Mouse (Mus musculus) intestine, embryonic 15.5 days (tissue): Measurements from ENCODE around the gene Vasp. TPM values are rescaled to one million over a fixed set of nuclear protein-coding genes. Genes with fewer than 3 reads are reported as not detected.

Experiments used
- ATAC-seq: fragments of 200-750 bp; cut with Nextera tagmentation; 2 replicates; pipeline ENCODE4 v1.8.0; 2017; ENCODE audit warnings: moderate TSS enrichment, moderate library complexity
- H3K27ac ChIP-seq: fragments of 300-500 bp; sonication (generic); 2 replicates; pipeline ENCODE4 v1.5.1; 2015; ENCODE audit warnings: mild to moderate bottlenecking, inconsistent platforms
- H3K27me3 ChIP-seq: fragments of 300-500 bp; sonication (generic); replicated peaks from 2 replicates; pipeline ENCODE4 v1.6.1; 2015; ENCODE audit warnings: inconsistent platforms
- H3K36me3 ChIP-seq: fragments of 300-500 bp; sonication (generic); 2 replicates; pipeline ENCODE4 v1.6.1; 2015; ENCODE audit warnings: inconsistent platforms
- H3K4me1 ChIP-seq: fragments of 300-500 bp; sonication (generic); replicated peaks from 2 replicates; pipeline ENCODE4 v1.6.1; 2015; ENCODE audit warnings: inconsistent platforms
- H3K4me2 ChIP-seq: fragments of 300-500 bp; sonication (generic); replicated peaks from 2 replicates; pipeline ENCODE4 v1.6.1; 2015; ENCODE audit warnings: mild to moderate bottlenecking, inconsistent platforms
- H3K4me3 ChIP-seq: fragments of 300-500 bp; sonication (generic); replicated peaks from 2 replicates; pipeline ENCODE4 v1.5.1; 2015; ENCODE audit warnings: inconsistent platforms
- H3K9ac ChIP-seq: fragments of 300-500 bp; sonication (generic); 2 replicates; pipeline ENCODE4 v1.6.1; 2015; ENCODE audit warnings: inconsistent platforms
- H3K9me3 ChIP-seq: fragments of 300-500 bp; sonication (generic); 2 replicates; pipeline ENCODE4 v1.6.1; 2016; ENCODE audit warnings: inconsistent platforms
- WGBS: fragments of 180-500 bp; shearing (Covaris S2); methylation state at CpG from one replicate; pipeline ENCODE4 v1.1.7; 2015; 5-methylcytosine and 5-hydroxymethylcytosine counted together
- polyA plus RNA-seq: library from polyadenylated mRNA; unstranded; fragments of >200 nt; fragmentation: Nextera tagmentation; extraction: Ambion mirVana; gene quantifications from 2 replicates; pipeline ENCODE4 v1.2.1, GENCODE M21; 2015

Vasp gene
- polyA plus RNA-seq, 1 experiment from 2014 or later = 114 TPM

DNA sequence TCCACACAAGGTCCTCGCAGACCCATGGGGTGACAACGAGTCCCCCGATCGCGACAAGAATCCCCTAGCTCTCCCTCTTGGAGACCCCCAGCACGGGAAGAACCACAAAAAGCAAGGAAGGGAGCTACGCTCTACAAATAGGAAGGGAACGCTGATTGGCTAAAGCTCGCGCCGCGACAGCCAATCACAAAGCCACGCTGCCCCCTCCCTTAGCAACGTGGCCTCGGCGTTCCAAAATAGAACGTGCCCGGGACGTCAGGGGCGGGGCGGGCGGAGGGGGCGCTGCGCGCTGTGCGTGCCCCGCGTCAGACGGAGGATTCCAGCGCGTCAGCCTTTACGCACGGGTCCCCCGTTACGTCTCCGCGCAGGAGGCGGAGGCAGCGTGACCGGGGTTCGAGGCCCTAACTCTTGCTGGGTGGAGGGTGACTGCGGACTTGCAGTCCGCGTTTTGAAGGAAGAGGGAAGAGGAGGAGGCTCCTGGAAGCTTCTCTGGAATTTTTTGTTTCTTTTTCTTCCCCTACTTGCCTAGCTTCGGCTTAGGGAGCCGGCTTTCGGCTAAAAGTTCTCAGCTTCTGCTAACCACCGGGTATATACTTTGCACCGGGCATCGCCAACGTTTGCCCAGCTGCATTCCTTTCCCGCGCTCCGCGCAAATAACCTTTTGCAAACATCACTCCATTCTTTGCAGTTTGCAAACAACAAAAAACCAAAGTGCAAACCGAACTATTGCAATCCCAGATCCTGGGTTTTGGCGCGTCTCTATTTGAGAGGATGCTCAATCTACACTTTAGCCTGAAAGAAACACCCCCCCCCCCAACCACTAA is 37.0 kb upstream of the Vasp start:
- Histone ChIP-seq H3K9me3 (no peaks in the 10 kb centered on the region), H3K4me2 (peak overlapping the region; percentile 96), H3K36me3 (no peaks in the 10 kb centered on the region), H3K4me1 (peaks cover 29% of the 10 kb centered on the region), H3K27ac (peak overlapping the region; percentile 71), H3K4me3 (peak overlapping the region; percentile 73), H3K9ac (peak overlapping the region; percentile 51), H3K27me3 (peaks cover 41% of the 10 kb centered on the region)
- peak; percentile 85 for ATAC-seq
- under 1% methylated on average over 58 of the region's 58 CpGs for WGBS

GRCm38 (mm10) chr7:19307739-19308453 is 36.3 kb upstream of the Vasp start:
- Histone ChIP-seq H3K4me3 (peak overlapping the region; percentile 73), H3K9ac (peak overlapping the region; percentile 51), H3K4me1 (peaks cover 30% of the 10 kb centered on the region), H3K4me2 (peak overlapping the region; percentile 96), H3K36me3 (no peaks in the 10 kb centered on the region), H3K27me3 (peaks cover 44% of the 10 kb centered on the region), H3K27ac (peak overlapping the region; percentile 71), H3K9me3 (no peaks in the 10 kb centered on the region)
- 2% methylated on average over 18 of the region's 18 CpGs for WGBS
- ATAC-seq = peak; percentile 66

- Histone ChIP-seq H3K9ac (no peak overlapping the region), H3K27ac (no peak overlapping the region), H3K36me3 (no peaks in the 10 kb centered on the region), H3K4me2 (peak overlapping the region; percentile 96; the same call in 1 of the 2 replicates), H3K9me3 (no peaks in the 10 kb centered on the region), H3K27me3 (peaks cover 52% of the 10 kb centered on the region), H3K4me3 (no peak overlapping the region), H3K4me1 (peaks cover 30% of the 10 kb centered on the region)
- 67% methylated on average over 25 of the region's 25 CpGs for WGBS
- no peak for ATAC-seq
These were observed 35.5 kb upstream of the Vasp start for GRCm38 (mm10) chr7:19306819-19307738.

- WGBS = 51% methylated on average over 16 of the region's 16 CpGs
These were observed 34.5 kb upstream of the Vasp start for GRCm38 (mm10) chr7:19305796-19306765.

GRCm38 (mm10) chr7:19305413-19305735 is 33.8 kb upstream of the Vasp start:
- WGBS = 11% methylated on average over 6 of the region's 6 CpGs
- peaks cover 58% of the 10 kb centered on the region for H3K27me3 ChIP-seq
- no peaks in the 10 kb centered on the region for H3K9me3 ChIP-seq
- H3K27ac ChIP-seq = no peak overlapping the region
- peak overlapping the region; percentile 22; the same call in 1 of the 2 replicates for H3K9ac ChIP-seq
- no peak for ATAC-seq
- H3K4me3 ChIP-seq = peak overlapping the region; percentile 35; the same call in 1 of the 2 replicates
- H3K4me1 ChIP-seq = peaks cover 36% of the 10 kb centered on the region
- no peaks in the 10 kb centered on the region for H3K36me3 ChIP-seq
- H3K4me2 ChIP-seq = peak overlapping the region; percentile 66

More at GRCm38 (mm10) chr7:19305796-19306765, 34.5 kb upstream of the Vasp start:
- Histone ChIP-seq H3K4me2 (no peak overlapping the region), H3K4me3 (no peak overlapping the region), H3K27me3 (peaks cover 58% of the 10 kb centered on the region), H3K27ac (no peak overlapping the region), H3K36me3 (no peaks in the 10 kb centered on the region), H3K9ac (no peak overlapping the region), H3K9me3 (no peaks in the 10 kb centered on the region), H3K4me1 (peaks cover 37% of the 10 kb centered on the region)
- ATAC-seq = no peak

- peaks cover 58% of the 10 kb centered on the region for H3K27me3 ChIP-seq
These were observed 33.1 kb upstream of the Vasp start for GRCm38 (mm10) chr7:19304501-19305412.

DNA sequence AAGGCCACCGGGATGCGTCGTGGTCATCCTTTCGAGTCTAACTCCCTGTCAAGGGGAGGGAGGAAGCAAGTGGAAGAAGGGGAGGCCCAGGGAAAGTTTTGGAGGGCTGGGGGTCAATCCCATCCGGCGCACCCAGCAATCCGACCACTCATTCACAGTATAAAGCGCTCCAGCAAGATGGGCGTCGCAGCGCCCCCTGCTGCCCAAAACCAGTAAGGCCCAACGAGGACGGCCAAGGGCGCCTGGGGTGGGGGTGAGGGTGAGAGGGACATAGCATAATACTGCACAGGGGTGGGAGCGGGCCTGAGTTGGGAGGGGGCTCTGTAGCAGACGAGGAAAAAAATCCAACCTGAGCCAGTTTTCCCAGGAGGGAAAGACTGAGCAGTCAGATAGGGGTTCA is 32.2 kb upstream of the Vasp start:
- under 1% methylated on average over 16 of the region's 16 CpGs for WGBS
- no peak for ATAC-seq
- peaks cover 31% of the 10 kb centered on the region for H3K4me1 ChIP-seq
- no peak overlapping the region for H3K27ac ChIP-seq
- no peaks in the 10 kb centered on the region for H3K36me3 ChIP-seq
- peak overlapping the region; percentile 66 for H3K4me2 ChIP-seq
- H3K27me3 ChIP-seq = peaks cover 58% of the 10 kb centered on the region
- H3K9me3 ChIP-seq = no peaks in the 10 kb centered on the region
- H3K9ac ChIP-seq = no peak overlapping the region
- peak overlapping the region; percentile 35 for H3K4me3 ChIP-seq

More at GRCm38 (mm10) chr7:19304501-19305412, 33.1 kb upstream of the Vasp start:
- H3K36me3 ChIP-seq = no peaks in the 10 kb centered on the region
- peak overlapping the region; percentile 22 for H3K9ac ChIP-seq
- peak overlapping the region; percentile 35 for H3K4me3 ChIP-seq
- peak overlapping the region; percentile 66 for H3K4me2 ChIP-seq
- peaks cover 37% of the 10 kb centered on the region for H3K4me1 ChIP-seq
- ATAC-seq = no peak
- WGBS = 3% methylated on average over 48 of the region's 48 CpGs
- no peaks in the 10 kb centered on the region for H3K9me3 ChIP-seq
- H3K27ac ChIP-seq = no peak overlapping the region

GRCm38 (mm10) chr7:19303046-19303305 is 31.4 kb upstream of the Vasp start:
- Histone ChIP-seq H3K27me3 (peaks cover 58% of the 10 kb centered on the region), H3K4me3 (no peak overlapping the region), H3K9ac (no peak overlapping the region), H3K4me1 (peaks cover 31% of the 10 kb centered on the region), H3K36me3 (no peaks in the 10 kb centered on the region), H3K9me3 (no peaks in the 10 kb centered on the region), H3K27ac (no peak overlapping the region), H3K4me2 (no peak overlapping the region)
- 75% methylated on average over 12 of the region's 12 CpGs for WGBS
- ATAC-seq = no peak

- H3K9ac ChIP-seq = no peak overlapping the region
- WGBS = 51% methylated on average over 13 of the region's 13 CpGs
- H3K27ac ChIP-seq = no peak overlapping the region
- H3K4me3 ChIP-seq = no peak overlapping the region; the same call in 1 of the 2 replicates
- H3K4me1 ChIP-seq = peaks cover 27% of the 10 kb centered on the region
- no peak for ATAC-seq
- H3K36me3 ChIP-seq = no peaks in the 10 kb centered on the region
- H3K9me3 ChIP-seq = no peaks in the 10 kb centered on the region
- H3K27me3 ChIP-seq = peaks cover 58% of the 10 kb centered on the region
- H3K4me2 ChIP-seq = peak overlapping the region; percentile 47
These were observed 30.8 kb upstream of the Vasp start for GRCm38 (mm10) chr7:19302264-19303045.
